Mouse (Mus musculus) liver, embryonic 14.5 days (tissue): ENCODE measurements at regions not wholly inside any gene's neighbourhood (a gene's known extent, or its start where the extent isn't known, plus 50 kb on each side); places are given as distances from the start of the nearest gene placed in this dataset.

Experiments used
- ATAC-seq: fragments of 200-750 bp; cut with Nextera tagmentation; 2 replicates; pipeline ENCODE4 v1.8.0; 2017; ENCODE audit warnings: moderate number of reproducible peaks, mild to moderate bottlenecking, moderate library complexity; ENCODE audit not compliant: insufficient read depth
- DNase-seq, 3 experiments: peaks; one replicate each; pipeline ENCODE4 v3.0.0-alpha.2; 2012 to 2013; ENCODE audit warnings: low read depth in 3 of 3, low spot score in 3 of 3
- H3K27ac ChIP-seq: fragments of 300-500 bp; sonication (generic); 2 replicates; pipeline ENCODE4 v1.5.1; 2014; ENCODE audit warnings: moderate library complexity, mild to moderate bottlenecking, control low read depth, inconsistent platforms
- H3K27me3 ChIP-seq: fragments of 300-500 bp; sonication (generic); 2 replicates; pipeline ENCODE4 v1.6.1; 2014; ENCODE audit warnings: mild to moderate bottlenecking, low read length, moderate library complexity; ENCODE audit not compliant: control insufficient read depth, insufficient read depth
- H3K36me3 ChIP-seq: fragments of 300-500 bp; sonication (generic); replicated peaks from 2 replicates; pipeline ENCODE4 v1.6.1; 2014; ENCODE audit warnings: low read depth; ENCODE audit not compliant: control insufficient read depth, insufficient read depth
- H3K4me1 ChIP-seq, 2 experiments: fragments of 200-500 bp in 1 of 2; fragments of 300-500 bp in 1 of 2; sonication (generic) in 1 of 2; replicated peaks; 2 replicates each; pipeline ENCODE4 v1.6.1; 2012 to 2014; ENCODE audit warnings: antibody characterized with exemption in 1 of 2, inconsistent platforms in 1 of 2, low read length in 1 of 2; ENCODE audit not compliant: control insufficient read depth in 2 of 2, insufficient read depth in 2 of 2
- H3K4me2 ChIP-seq: fragments of 300-500 bp; sonication (generic); 2 replicates; pipeline ENCODE4 v1.6.1; 2014; ENCODE audit warnings: low read depth, mild to moderate bottlenecking, control low read depth, moderate library complexity
- H3K4me3 ChIP-seq, 2 experiments: fragments of 200-500 bp in 1 of 2; fragments of 300-500 bp in 1 of 2; sonication (generic) in 1 of 2; 2 replicates each; pipeline ENCODE4 v1.5.1; 2012 to 2014; ENCODE audit warnings: low read depth in 2 of 2, low read length in 2 of 2, mild to moderate bottlenecking in 2 of 2, control low read depth in 1 of 2, inconsistent platforms in 1 of 2, moderate library complexity in 1 of 2; ENCODE audit not compliant: insufficient read depth in 1 of 2
- H3K9ac ChIP-seq: fragments of 300-500 bp; sonication (generic); replicated peaks from 2 replicates; pipeline ENCODE4 v1.6.1; 2014; ENCODE audit warnings: mild to moderate bottlenecking, control low read depth, moderate library complexity
- H3K9me3 ChIP-seq: fragments of 300-500 bp; sonication (generic); 2 replicates; pipeline ENCODE4 v1.6.1; 2016; ENCODE audit warnings: low read length, mixed read lengths; ENCODE audit not compliant: control insufficient read depth
- CTCF ChIP-seq: IDR thresholded peaks from 2 replicates; pipeline ENCODE4 v1.5.1; 2016; ENCODE audit warnings: antibody characterized with exemption, low read depth, control low read depth
- EP300 ChIP-seq: IDR thresholded peaks from 2 replicates; pipeline ENCODE4 v1.6.1; 2016; ENCODE audit warnings: antibody characterized with exemption, low read depth
- WGBS: fragments of 180-500 bp; shearing (Covaris S2); extraction: QIAGEN DNeasy Blood & Tissue Kit; methylation state at CpG from one replicate; pipeline ENCODE4 v1.1.7; 2014; ENCODE audit not compliant: insufficient replicate concordance; 5-methylcytosine and 5-hydroxymethylcytosine counted together

DNA sequence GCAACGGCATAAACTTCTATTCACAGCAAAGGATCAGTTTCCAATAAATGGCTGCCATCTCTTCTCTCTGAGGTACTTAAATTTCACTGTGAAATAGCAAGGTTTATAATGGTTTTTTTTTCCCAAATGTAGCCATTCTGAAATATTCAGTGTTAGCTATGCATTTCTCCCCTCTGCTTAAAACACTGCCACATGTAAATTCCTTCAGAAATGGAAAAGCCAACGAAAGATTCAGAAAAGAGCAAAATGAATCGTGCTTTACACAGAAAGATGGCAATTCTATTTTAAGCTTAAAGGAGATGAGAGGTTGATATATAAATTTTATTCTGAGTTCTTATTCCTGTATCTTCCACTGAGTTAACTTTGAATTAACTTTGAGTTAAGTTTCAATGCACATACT, 59.0 kb upstream of the Rgs21 start:
- no peak for ATAC-seq
- H3K9ac ChIP-seq = no peak overlapping the region
- TF ChIP-seq EP300 (no peak), CTCF (no peak)
- H3K4me1 ChIP-seq = no peaks in the 10 kb centered on the region
- no peaks in the 10 kb centered on the region for H3K36me3 ChIP-seq
- no peaks in the 10 kb centered on the region for H3K27me3 ChIP-seq
- no peak overlapping the region for H3K4me2 ChIP-seq
- H3K27ac ChIP-seq = no peak overlapping the region
- no peaks in the 10 kb centered on the region for H3K9me3 ChIP-seq
- DNase-seq = no peak
- H3K4me3 ChIP-seq = no peak overlapping the region
- WGBS = 59% methylated on average over 3 of the region's 3 CpGs
